Mouse (Mus musculus): Measurements from ENCODE around the gene Asic2. TPM values are rescaled to one million over a fixed set of nuclear protein-coding genes. Genes with fewer than 3 reads are reported as not detected.

The Asic2 gene
- polyA plus RNA-seq, 1 experiment from 2014 or later: 2.8 TPM

DNA sequence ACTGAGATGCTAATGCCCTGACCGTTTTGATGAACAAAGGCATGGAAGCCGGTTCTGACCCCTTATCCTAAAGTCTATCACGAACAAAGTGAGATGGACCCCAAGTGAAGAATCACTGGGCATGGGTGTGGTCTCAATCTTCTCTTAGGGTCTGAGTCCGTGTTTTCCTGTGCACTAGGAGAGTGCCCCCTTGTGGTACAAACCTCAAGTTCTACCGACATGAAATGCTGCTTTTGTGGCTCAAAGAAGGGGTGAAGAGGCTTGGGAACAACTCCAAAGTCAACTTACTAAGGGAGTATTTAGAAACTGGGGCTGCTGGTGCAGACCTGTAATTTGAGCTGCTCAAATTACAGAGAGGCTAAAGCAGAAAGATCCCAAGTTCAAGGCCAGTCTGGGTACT, 1116.4 kb downstream of the Asic2 start:
- no peak overlapping the region for H3K9ac ChIP-seq (replicated peaks; ENCODE audit: low read length)
- no peaks in the 10 kb centered on the region for H3K4me1 ChIP-seq (ENCODE audit: insufficient read depth, low read length)
- no peak overlapping the region for H3K27ac ChIP-seq (ENCODE audit: low read length)
- H3K27me3 ChIP-seq (ENCODE audit: insufficient read depth, low read length): no peaks in the 10 kb centered on the region
- no peak for ATAC-seq (ENCODE audit: low FRiP score, low TSS enrichment)
- no peaks in the 10 kb centered on the region for H3K36me3 ChIP-seq (ENCODE audit: insufficient read depth, low read length)
- no peak overlapping the region for H3K4me3 ChIP-seq (ENCODE audit: low read length)
- WGBS: 48% methylated on average over 5 of the region's 5 CpGs
- H3K4me2 ChIP-seq (replicated peaks; ENCODE audit: low read depth, low read length): no peak overlapping the region
- H3K9me3 ChIP-seq (ENCODE audit: low read length): no peaks in the 10 kb centered on the region

DNA sequence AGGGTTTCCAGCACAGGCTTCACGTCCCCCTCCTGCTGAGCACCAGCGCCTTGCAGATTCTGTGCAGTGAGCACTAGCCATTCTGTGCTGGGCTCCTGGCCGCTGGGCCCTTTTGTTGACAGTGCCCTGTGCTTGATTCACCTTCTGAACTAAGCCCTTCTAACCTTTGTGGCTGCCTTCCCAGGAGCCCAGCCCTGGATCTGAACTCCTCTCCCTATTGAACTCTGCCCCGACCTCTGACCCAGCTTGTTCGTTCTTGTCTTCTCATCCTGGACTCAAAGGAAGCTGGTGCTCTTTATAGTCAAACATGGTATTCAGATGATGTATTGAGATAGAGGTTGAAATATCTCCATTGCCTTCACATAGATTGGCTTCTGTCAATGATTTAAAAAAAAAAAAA, 1120.1 kb downstream of the Asic2 start:
- Histone ChIP-seq H3K9ac (replicated peaks; ENCODE audit: low read length) (no peak overlapping the region), H3K4me1 (ENCODE audit: insufficient read depth, low read length) (0 out of 2 replicates have a peak, but pooled peaks cover 3% of the 10 kb centered on the region), H3K4me3 (ENCODE audit: low read length) (no peak overlapping the region), H3K36me3 (ENCODE audit: insufficient read depth, low read length) (no peaks in the 10 kb centered on the region), H3K4me2 (replicated peaks; ENCODE audit: low read depth, low read length) (no peak overlapping the region), H3K27me3 (ENCODE audit: insufficient read depth, low read length) (no peaks in the 10 kb centered on the region), H3K9me3 (ENCODE audit: low read length) (no peaks in the 10 kb centered on the region), H3K27ac (ENCODE audit: low read length) (no peak overlapping the region)
- WGBS: 53% methylated on average over 5 of the region's 5 CpGs
- ATAC-seq (ENCODE audit: low FRiP score, low TSS enrichment): no peak

DNA sequence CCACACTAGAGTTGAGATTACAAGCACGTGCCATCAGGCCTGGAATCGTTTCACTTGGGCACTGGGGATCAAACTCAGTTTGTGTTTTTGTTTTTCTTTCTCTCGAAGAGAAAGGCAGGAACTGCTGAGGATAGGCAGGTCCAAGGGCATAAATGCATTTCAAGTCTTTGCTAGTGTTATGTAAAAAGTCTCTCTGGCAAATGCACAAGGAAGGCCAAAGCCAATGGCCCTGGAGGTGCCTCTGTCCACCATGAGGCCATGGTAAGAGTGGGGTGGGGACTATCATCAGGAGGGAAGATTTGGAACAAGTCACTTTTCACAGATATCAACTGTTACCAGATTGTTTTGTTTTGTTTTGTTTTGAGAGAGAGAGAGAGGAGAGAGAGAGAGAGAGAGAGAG, 1122.1 kb downstream of the Asic2 start:
- no peak for ATAC-seq (ENCODE audit: low FRiP score, low TSS enrichment)
- H3K4me1 ChIP-seq (ENCODE audit: insufficient read depth, low read length): 0 out of 2 replicates have a peak, but pooled peaks cover 3% of the 10 kb centered on the region
- no peak overlapping the region for H3K4me2 ChIP-seq (replicated peaks; ENCODE audit: low read depth, low read length)
- H3K9me3 ChIP-seq (ENCODE audit: low read length): no peaks in the 10 kb centered on the region
- no peak overlapping the region for H3K27ac ChIP-seq (ENCODE audit: low read length)
- H3K4me3 ChIP-seq (ENCODE audit: low read length): no peak overlapping the region
- no peak overlapping the region for H3K9ac ChIP-seq (replicated peaks; ENCODE audit: low read length)
- no peaks in the 10 kb centered on the region for H3K36me3 ChIP-seq (ENCODE audit: insufficient read depth, low read length)
- WGBS: 10% methylated on average over 3 of the region's 3 CpGs
- H3K27me3 ChIP-seq (ENCODE audit: insufficient read depth, low read length): no peaks in the 10 kb centered on the region

DNA sequence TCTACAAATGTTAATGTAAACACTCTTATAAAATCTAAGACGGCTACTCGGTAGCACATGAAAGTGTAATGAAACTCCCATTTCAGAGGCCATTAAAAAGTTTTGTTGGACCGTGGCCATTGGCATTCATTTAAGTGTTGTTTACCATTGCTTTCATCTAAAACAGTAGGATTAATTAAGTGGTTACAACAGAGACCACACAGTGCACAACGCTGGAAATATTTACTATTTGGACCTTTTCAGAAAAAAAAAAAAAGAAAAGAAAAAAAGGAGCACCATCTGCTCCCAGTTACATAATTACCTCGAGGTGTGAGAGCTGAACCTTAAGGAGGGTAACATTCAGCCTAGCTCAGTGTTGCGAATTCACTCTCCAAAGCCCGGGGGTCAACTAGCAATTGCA, 1122.8 kb downstream of the Asic2 start:
- H3K27ac ChIP-seq (ENCODE audit: low read length): no peak overlapping the region
- ATAC-seq (ENCODE audit: low FRiP score, low TSS enrichment): no peak
- H3K36me3 ChIP-seq (ENCODE audit: insufficient read depth, low read length): no peaks in the 10 kb centered on the region
- no peak overlapping the region for H3K4me3 ChIP-seq (ENCODE audit: low read length)
- H3K4me2 ChIP-seq (replicated peaks; ENCODE audit: low read depth, low read length): no peak overlapping the region
- H3K27me3 ChIP-seq (ENCODE audit: insufficient read depth, low read length): no peaks in the 10 kb centered on the region
- H3K4me1 ChIP-seq (ENCODE audit: insufficient read depth, low read length): 0 out of 2 replicates have a peak, but pooled peaks cover 3% of the 10 kb centered on the region
- 38% methylated on average over 7 of the region's 7 CpGs for WGBS
- no peak overlapping the region for H3K9ac ChIP-seq (replicated peaks; ENCODE audit: low read length)
- H3K9me3 ChIP-seq (ENCODE audit: low read length): no peaks in the 10 kb centered on the region

DNA sequence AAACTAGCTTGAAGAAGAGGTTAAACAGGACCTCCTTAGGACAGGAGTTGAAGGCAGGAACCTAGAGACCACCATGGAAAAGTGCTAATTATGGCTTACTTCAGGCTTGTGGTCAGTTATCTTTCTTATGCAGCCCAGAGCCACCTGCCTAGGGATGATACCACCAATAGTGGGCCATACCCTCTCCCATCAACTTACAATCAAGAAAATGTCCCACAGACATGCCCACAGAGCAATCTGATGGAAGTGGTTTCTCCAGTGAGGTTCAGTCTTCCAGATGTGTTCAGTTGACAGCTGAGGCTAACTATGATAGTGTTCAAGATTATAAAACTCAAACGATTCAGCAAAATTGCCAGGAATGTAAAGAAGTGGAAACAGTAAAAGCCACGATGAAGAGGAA, 1124.8 kb downstream of the Asic2 start:
- H3K9ac ChIP-seq (replicated peaks; ENCODE audit: low read length): no peak overlapping the region
- 70% methylated on average over 2 of the region's 2 CpGs for WGBS

DNA sequence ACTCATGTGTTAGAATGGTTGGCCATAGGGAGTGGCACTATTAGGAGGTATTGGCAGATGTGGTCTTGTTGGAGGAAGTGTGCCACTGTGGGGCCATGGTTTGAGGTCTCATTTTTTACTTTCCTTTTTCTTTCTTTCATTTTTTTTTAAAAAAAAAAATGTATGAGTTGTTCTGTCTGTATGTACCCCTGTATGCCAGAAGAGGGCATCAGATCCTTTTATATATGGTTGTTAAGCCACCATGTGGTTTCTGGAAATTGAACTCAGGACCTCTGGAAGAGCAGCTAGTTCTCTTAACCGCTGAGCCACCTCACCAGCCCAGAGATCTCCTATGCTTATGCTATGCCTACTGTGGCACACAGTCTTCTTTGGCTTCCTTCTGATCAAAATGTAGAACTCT, 1129.5 kb downstream of the Asic2 start:
- no peak overlapping the region for H3K9ac ChIP-seq (replicated peaks; ENCODE audit: low read length)
- no peak overlapping the region for H3K4me2 ChIP-seq (replicated peaks; ENCODE audit: low read depth, low read length)
- no peak overlapping the region for H3K4me3 ChIP-seq (ENCODE audit: low read length)
- WGBS: 85% methylated on average over 1 of the region's 1 CpGs
- no peak for ATAC-seq (ENCODE audit: low FRiP score, low TSS enrichment)
- no peaks in the 10 kb centered on the region for H3K36me3 ChIP-seq (ENCODE audit: insufficient read depth, low read length)
- no peak overlapping the region for H3K27ac ChIP-seq (ENCODE audit: low read length)
- H3K4me1 ChIP-seq (ENCODE audit: insufficient read depth, low read length): no peaks in the 10 kb centered on the region
- H3K9me3 ChIP-seq (ENCODE audit: low read length): no peaks in the 10 kb centered on the region
- H3K27me3 ChIP-seq (ENCODE audit: insufficient read depth, low read length): no peaks in the 10 kb centered on the region

More for the DNA sequence above, 1124.8 kb downstream of the Asic2 start:
- ATAC-seq (ENCODE audit: low FRiP score, low TSS enrichment): no peak
- Histone ChIP-seq H3K4me2 (replicated peaks; ENCODE audit: low read depth, low read length) (no peak overlapping the region), H3K36me3 (ENCODE audit: insufficient read depth, low read length) (no peaks in the 10 kb centered on the region), H3K4me3 (ENCODE audit: low read length) (no peak overlapping the region), H3K27me3 (ENCODE audit: insufficient read depth, low read length) (no peaks in the 10 kb centered on the region), H3K27ac (ENCODE audit: low read length) (no peak overlapping the region), H3K9me3 (ENCODE audit: low read length) (no peaks in the 10 kb centered on the region), H3K4me1 (ENCODE audit: insufficient read depth, low read length) (0 out of 2 replicates have a peak, but pooled peaks cover 3% of the 10 kb centered on the region)

DNA sequence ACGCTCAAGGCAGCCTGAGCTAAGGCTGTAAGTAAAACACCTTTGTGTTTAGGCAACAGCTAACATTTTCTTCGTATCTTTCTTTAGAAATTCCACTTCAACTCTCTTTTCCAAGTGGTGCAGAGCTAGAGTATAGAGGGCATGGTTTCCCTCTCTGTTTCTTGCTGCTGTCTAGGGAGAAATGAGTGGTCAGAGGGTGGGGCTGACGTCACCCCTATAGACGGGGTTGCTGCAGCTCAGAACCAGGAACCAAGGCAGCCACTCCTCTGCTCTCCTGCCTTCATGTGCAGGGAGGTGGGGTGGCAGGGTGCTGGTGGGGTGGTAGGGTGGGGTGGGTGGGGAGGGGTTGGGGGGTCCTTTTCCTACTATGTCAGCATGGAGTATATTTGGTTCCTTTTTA, 1132.4 kb downstream of the Asic2 start:
- Histone ChIP-seq H3K27me3 (ENCODE audit: insufficient read depth, low read length) (no peaks in the 10 kb centered on the region), H3K36me3 (ENCODE audit: insufficient read depth, low read length) (no peaks in the 10 kb centered on the region), H3K4me1 (ENCODE audit: insufficient read depth, low read length) (no peaks in the 10 kb centered on the region), H3K4me3 (ENCODE audit: low read length) (no peak overlapping the region), H3K27ac (ENCODE audit: low read length) (no peak overlapping the region), H3K9me3 (ENCODE audit: low read length) (no peaks in the 10 kb centered on the region), H3K9ac (replicated peaks; ENCODE audit: low read length) (no peak overlapping the region), H3K4me2 (replicated peaks; ENCODE audit: low read depth, low read length) (no peak overlapping the region)
- WGBS: 72% methylated on average over 4 of the region's 4 CpGs
- no peak for ATAC-seq (ENCODE audit: low FRiP score, low TSS enrichment)

DNA sequence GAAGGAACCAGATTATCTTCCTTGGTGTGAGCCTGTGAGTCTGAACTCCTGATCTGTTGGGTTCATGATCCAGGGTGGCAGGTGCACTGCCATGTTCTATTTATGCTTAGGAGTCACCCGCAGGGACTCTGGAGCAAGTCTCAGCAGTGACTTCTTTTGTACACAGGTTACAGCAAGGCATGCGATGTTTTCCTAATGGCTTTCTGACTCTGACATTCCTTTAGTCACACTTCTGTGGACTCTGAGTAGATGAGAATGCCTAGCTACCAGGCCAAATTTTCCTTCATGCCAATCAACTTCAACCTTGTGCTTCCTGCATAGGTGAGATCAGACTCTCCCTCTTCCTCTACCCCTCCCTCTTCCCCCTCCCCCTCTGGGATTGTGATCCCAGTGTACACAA, 1132.9 kb downstream of the Asic2 start:
- Histone ChIP-seq H3K36me3 (ENCODE audit: insufficient read depth, low read length) (no peaks in the 10 kb centered on the region), H3K9me3 (ENCODE audit: low read length) (no peaks in the 10 kb centered on the region), H3K9ac (replicated peaks; ENCODE audit: low read length) (no peak overlapping the region), H3K27ac (ENCODE audit: low read length) (no peak overlapping the region), H3K4me3 (ENCODE audit: low read length) (no peak overlapping the region), H3K27me3 (ENCODE audit: insufficient read depth, low read length) (no peaks in the 10 kb centered on the region), H3K4me2 (replicated peaks; ENCODE audit: low read depth, low read length) (no peak overlapping the region), H3K4me1 (ENCODE audit: insufficient read depth, low read length) (no peaks in the 10 kb centered on the region)
- ATAC-seq (ENCODE audit: low FRiP score, low TSS enrichment): no peak
- WGBS: 75% methylated on average over 2 of the region's 2 CpGs

Other genes with a start within 250 kb of the Asic2 start
- not detected in 2 replicates for gene 5530401A14Rik, start 107.8 kb downstream of the Asic2 start, polyA plus RNA-seq (2015; fragmentation: Nextera tagmentation; extraction: Ambion mirVana)
- 1.7 and 2.7 TPM in 2 replicates for gene Ccl2, start 67.1 kb upstream of the Asic2 start, polyA plus RNA-seq (2015; fragmentation: Nextera tagmentation; extraction: Ambion mirVana)
- not detected in 2 replicates for gene Gm17268, start 70.1 kb upstream of the Asic2 start, polyA plus RNA-seq (2015; fragmentation: Nextera tagmentation; extraction: Ambion mirVana)
- gene Ccl7, start 77.3 kb upstream of the Asic2 start, polyA plus RNA-seq (2015; fragmentation: Nextera tagmentation; extraction: Ambion mirVana): 0.84 and 1.8 TPM in 2 replicates
- gene Ccl11, start 89.4 kb upstream of the Asic2 start, polyA plus RNA-seq (2015; fragmentation: Nextera tagmentation; extraction: Ambion mirVana): 11.7 and 14.7 TPM in 2 replicates
- 2.2 and 2.3 TPM in 2 replicates for gene Ccl12, start 133.4 kb upstream of the Asic2 start, polyA plus RNA-seq (2015; fragmentation: Nextera tagmentation; extraction: Ambion mirVana)
- gene Ccl8, start 146.7 kb upstream of the Asic2 start, polyA plus RNA-seq (2015; fragmentation: Nextera tagmentation; extraction: Ambion mirVana): not detected in 2 replicates

Data from kidney, embryonic 16.5 days (tissue).